Mouse (Mus musculus) ES-Bruce4 (cell line): ENCODE measurements at regions not wholly inside any gene's neighbourhood (a gene's known extent, or its start where the extent isn't known, plus 50 kb on each side); places are given as distances from the start of the nearest gene placed in this dataset.

Experiments
- CTCF ChIP-seq: IDR thresholded peaks from one replicate; pipeline ENCODE4 v1.8.1; 2011; ENCODE audit warnings: low read depth, low read length
- EP300 ChIP-seq: IDR thresholded peaks from 2 replicates; pipeline ENCODE4 v1.6.1; 2011; ENCODE audit warnings: low read depth, low read length; ENCODE audit not compliant: insufficient read depth
- POLR2A ChIP-seq: IDR thresholded peaks from one replicate; pipeline ENCODE4 v1.8.1; 2011; ENCODE audit warnings: low read length; ENCODE audit not compliant: insufficient read depth

GRCm38 (mm10) chr9:33091664-33092063 is 455.6 kb downstream of the Ets1 start:
- TF ChIP-seq POLR2A = no peak
- TF ChIP-seq CTCF = no peak
- no peak for TF ChIP-seq EP300
